Mouse (Mus musculus): ENCODE data around the gene Tmprss7. TPM values are rescaled to one million over a fixed set of nuclear protein-coding genes. Genes with fewer than 3 reads are reported as not detected.
A peak's percentile ranks its signal among the peaks of the same experiment; 100 is the strongest.

Tmprss7 gene
- polyA plus RNA-seq, 1 experiment from 2014 or later = 0.11 TPM

DNA sequence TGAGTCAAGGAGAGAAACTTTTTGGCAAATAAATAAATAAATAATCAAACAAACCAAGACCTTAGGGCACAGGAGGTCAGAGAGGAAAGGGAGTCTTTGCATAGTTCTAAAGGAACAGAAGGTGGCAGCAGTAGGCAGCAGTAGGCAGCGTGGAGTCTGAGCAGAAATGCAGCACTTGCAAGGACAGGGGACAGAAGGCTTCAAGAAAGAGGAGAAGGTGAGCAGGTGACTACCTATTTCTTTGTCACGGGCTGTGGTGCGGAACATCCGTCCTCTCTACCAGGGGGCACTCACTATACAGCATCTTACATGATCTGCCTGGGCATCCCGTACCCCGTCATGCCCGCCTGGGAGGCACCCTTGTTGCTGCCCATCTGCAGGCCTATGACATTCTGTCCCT is 17.8 kb upstream of the Tmprss7 start:
- Histone ChIP-seq H3K4me2 (no peak overlapping the region), H3K4me3 (ENCODE audit: low read depth, low read length) (no peak overlapping the region), H3K9me3 (ENCODE audit: low read depth, low read length) (no peaks in the 10 kb centered on the region), H3K27me3 (ENCODE audit: insufficient read depth, low read length) (no peaks in the 10 kb centered on the region), H3K27ac (ENCODE audit: low read depth) (no peak overlapping the region), H3K9ac (no peak overlapping the region), H3K4me1 (ENCODE audit: insufficient read depth) (no peaks in the 10 kb centered on the region), H3K36me3 (ENCODE audit: insufficient read depth) (no peaks in the 10 kb centered on the region)
- TF ChIP-seq CTCF (IDR thresholded peaks at IDR 0.05; ENCODE audit: low read depth) = peak; percentile 48; the same call in 1 of the 2 replicates
- ATAC-seq (ENCODE audit: insufficient read depth) = no peak
- DNase-seq = peak; percentile 24
- 78% methylated on average over 7 of the region's 7 CpGs for WGBS

GRCm38 (mm10) chr16:45699301-45699700 is 5.8 kb upstream of the Tmprss7 start:
- Histone ChIP-seq H3K27me3 (ENCODE audit: insufficient read depth, low read length) (no peaks in the 10 kb centered on the region), H3K36me3 (ENCODE audit: insufficient read depth) (no peaks in the 10 kb centered on the region), H3K4me3 (ENCODE audit: low read depth, low read length) (no peak overlapping the region), H3K9me3 (ENCODE audit: low read depth, low read length) (no peaks in the 10 kb centered on the region), H3K4me2 (no peak overlapping the region), H3K27ac (ENCODE audit: low read depth) (no peak overlapping the region), H3K4me1 (ENCODE audit: insufficient read depth) (no peaks in the 10 kb centered on the region), H3K9ac (no peak overlapping the region)
- WGBS = 55% methylated on average over 5 of the region's 5 CpGs
- DNase-seq (no peak), ATAC-seq (ENCODE audit: insufficient read depth) (no peak)
- no peak for TF ChIP-seq CTCF (IDR thresholded peaks at IDR 0.05; ENCODE audit: low read depth)

GRCm38 (mm10) chr16:45697996-45698395 is 4.5 kb upstream of the Tmprss7 start:
- Histone ChIP-seq H3K4me1 (ENCODE audit: insufficient read depth) (no peaks in the 10 kb centered on the region), H3K4me3 (ENCODE audit: low read depth, low read length) (no peak overlapping the region), H3K27me3 (ENCODE audit: insufficient read depth, low read length) (no peaks in the 10 kb centered on the region), H3K9me3 (ENCODE audit: low read depth, low read length) (no peaks in the 10 kb centered on the region), H3K9ac (no peak overlapping the region), H3K4me2 (no peak overlapping the region), H3K36me3 (ENCODE audit: insufficient read depth) (no peaks in the 10 kb centered on the region), H3K27ac (ENCODE audit: low read depth) (no peak overlapping the region)
- TF ChIP-seq CTCF (IDR thresholded peaks at IDR 0.05; ENCODE audit: low read depth) = no peak
- WGBS = 66% methylated on average over 6 of the region's 6 CpGs
- ATAC-seq (ENCODE audit: insufficient read depth) = no peak
- DNase-seq = no peak

GRCm38 (mm10) chr16:45695445-45696160 is 2.1 kb upstream of the Tmprss7 start:
- TF ChIP-seq CTCF (IDR thresholded peaks at IDR 0.05; ENCODE audit: low read depth) = no peak
- 63% methylated on average over 9 of the region's 9 CpGs for WGBS
- no peaks in the 10 kb centered on the region for H3K4me1 ChIP-seq (ENCODE audit: insufficient read depth)

GRCm38 (mm10) chr16:45692851-45693250 is 607 bp downstream of the Tmprss7 start:
- no peak overlapping the region for H3K9ac ChIP-seq
- no peak overlapping the region for H3K4me2 ChIP-seq
- no peaks in the 10 kb centered on the region for H3K36me3 ChIP-seq (ENCODE audit: insufficient read depth)
- no peaks in the 10 kb centered on the region for H3K4me1 ChIP-seq (ENCODE audit: insufficient read depth)
- H3K27me3 ChIP-seq (ENCODE audit: insufficient read depth, low read length) = no peaks in the 10 kb centered on the region
- no peak overlapping the region for H3K27ac ChIP-seq (ENCODE audit: low read depth)
- TF ChIP-seq CTCF (IDR thresholded peaks at IDR 0.05; ENCODE audit: low read depth) = no peak
- WGBS = 74% methylated on average over 3 of the region's 3 CpGs
- DNase-seq (no peak), ATAC-seq (ENCODE audit: insufficient read depth) (no peak)
- no peak overlapping the region for H3K4me3 ChIP-seq (ENCODE audit: low read depth, low read length)
- H3K9me3 ChIP-seq (ENCODE audit: low read depth, low read length) = no peaks in the 10 kb centered on the region

More at GRCm38 (mm10) chr16:45695445-45696160, 2.1 kb upstream of the Tmprss7 start:
- Histone ChIP-seq H3K4me3 (ENCODE audit: low read depth, low read length) (no peak overlapping the region), H3K9me3 (ENCODE audit: low read depth, low read length) (no peaks in the 10 kb centered on the region), H3K9ac (no peak overlapping the region), H3K36me3 (ENCODE audit: insufficient read depth) (no peaks in the 10 kb centered on the region), H3K4me2 (no peak overlapping the region), H3K27me3 (ENCODE audit: insufficient read depth, low read length) (no peaks in the 10 kb centered on the region), H3K27ac (ENCODE audit: low read depth) (no peak overlapping the region)
- DNase-seq (no peak), ATAC-seq (ENCODE audit: insufficient read depth) (no peak)

DNA sequence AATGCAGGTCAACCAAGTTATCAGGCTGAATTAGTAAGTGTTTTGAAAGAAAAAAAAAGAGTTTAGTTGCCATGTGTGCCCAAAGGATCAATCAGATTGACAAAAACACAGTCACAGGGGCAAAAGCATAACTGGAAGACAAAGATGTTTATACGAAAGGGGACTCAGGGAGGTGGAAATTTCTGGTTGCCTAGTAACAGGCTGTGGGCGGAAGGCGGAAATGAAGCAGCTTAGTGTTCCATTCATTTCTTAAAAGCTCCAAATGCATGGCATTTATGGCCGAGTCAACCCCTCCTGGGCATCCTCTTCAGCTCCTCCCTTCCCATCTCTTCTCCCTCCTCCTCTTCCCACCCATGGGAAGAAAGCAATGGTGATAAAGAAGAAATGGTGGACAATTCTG is 3.3 kb downstream of the Tmprss7 start:
- no peak for TF ChIP-seq CTCF (IDR thresholded peaks at IDR 0.05; ENCODE audit: low read depth)
- Histone ChIP-seq H3K4me1 (ENCODE audit: insufficient read depth) (no peaks in the 10 kb centered on the region), H3K36me3 (ENCODE audit: insufficient read depth) (no peaks in the 10 kb centered on the region), H3K4me2 (no peak overlapping the region), H3K9me3 (ENCODE audit: low read depth, low read length) (no peaks in the 10 kb centered on the region), H3K4me3 (ENCODE audit: low read depth, low read length) (no peak overlapping the region), H3K27me3 (ENCODE audit: insufficient read depth, low read length) (no peaks in the 10 kb centered on the region), H3K9ac (no peak overlapping the region), H3K27ac (ENCODE audit: low read depth) (no peak overlapping the region)
- no peak; the same call in 1 of the 2 replicates for ATAC-seq (ENCODE audit: insufficient read depth)
- peak; percentile 67 for DNase-seq
- WGBS = 18% methylated on average over 4 of the region's 4 CpGs

- no peaks in the 10 kb centered on the region for H3K9me3 ChIP-seq (ENCODE audit: low read depth, low read length)
- H3K27ac ChIP-seq (ENCODE audit: low read depth) = no peak overlapping the region
- no peak for TF ChIP-seq CTCF (IDR thresholded peaks at IDR 0.05; ENCODE audit: low read depth)
- H3K9ac ChIP-seq = no peak overlapping the region
- 70% methylated on average over 3 of the region's 3 CpGs for WGBS
- H3K4me3 ChIP-seq (ENCODE audit: low read depth, low read length) = no peak overlapping the region
- no peaks in the 10 kb centered on the region for H3K27me3 ChIP-seq (ENCODE audit: insufficient read depth, low read length)
- H3K4me1 ChIP-seq (ENCODE audit: insufficient read depth) = no peaks in the 10 kb centered on the region
- DNase-seq (no peak), ATAC-seq (ENCODE audit: insufficient read depth) (no peak)
- no peak overlapping the region for H3K4me2 ChIP-seq
- no peaks in the 10 kb centered on the region for H3K36me3 ChIP-seq (ENCODE audit: insufficient read depth)
Observed at GRCm38 (mm10) chr16:45686833-45687232, 6.6 kb downstream of the Tmprss7 start.
